Mouse (Mus musculus) liver, adult 2 months (tissue): ENCODE results near the gene Foxp1. TPM values are rescaled to one million over a fixed set of nuclear protein-coding genes. Genes with fewer than 3 reads are reported as not detected.

Experiments used
- DNase-seq: peaks from one replicate; pipeline ENCODE4 v3.0.0-alpha.2; 2011; ENCODE audit warnings: low read depth, low spot score; ENCODE audit errors: extremely low read depth
- H3K27ac ChIP-seq: fragments of 200-500 bp; replicated peaks from 2 replicates; pipeline ENCODE4 v1.5.1; 2012; ENCODE audit warnings: low read depth, mild to moderate bottlenecking, control low read depth, inconsistent platforms, low read length; ENCODE audit not compliant: insufficient read depth
- H3K27me3 ChIP-seq: fragments of 200-500 bp; 2 replicates; pipeline ENCODE4 v1.6.1; 2012; ENCODE audit warnings: mild to moderate bottlenecking, moderate library complexity, low read length, inconsistent platforms; ENCODE audit not compliant: control insufficient read depth, insufficient read depth
- H3K36me3 ChIP-seq: fragments of 200-500 bp; 2 replicates; pipeline ENCODE4 v1.6.1; 2012; ENCODE audit warnings: low read length, inconsistent platforms; ENCODE audit not compliant: control insufficient read depth, insufficient read depth
- H3K4me1 ChIP-seq: fragments of 200-500 bp; 2 replicates; pipeline ENCODE4 v1.6.1; 2011; ENCODE audit warnings: low read length; ENCODE audit not compliant: control insufficient read depth, insufficient read depth
- H3K4me3 ChIP-seq: fragments of 200-500 bp; 2 replicates; pipeline ENCODE4 v1.5.1; 2011; ENCODE audit warnings: low read depth, mild to moderate bottlenecking, control low read depth, low read length, moderate library complexity; ENCODE audit not compliant: insufficient read depth
- H3K79me2 ChIP-seq: fragments of 200-500 bp; 2 replicates; pipeline ENCODE4 v1.6.1; 2012; ENCODE audit warnings: inconsistent platforms, mild to moderate bottlenecking, low read length, moderate library complexity; ENCODE audit not compliant: control insufficient read depth, insufficient read depth
- H3K9ac ChIP-seq: fragments of 200-500 bp; 2 replicates; pipeline ENCODE4 v1.6.1; 2012; ENCODE audit warnings: low read depth, mild to moderate bottlenecking, control low read depth, inconsistent platforms, low read length
- CTCF ChIP-seq: fragments of 200-500 bp; IDR thresholded peaks from 2 replicates; pipeline ENCODE4 v1.5.1; 2011; ENCODE audit warnings: low read depth, low read length, control low read depth
- POLR2A ChIP-seq: fragments of 200-500 bp; IDR thresholded peaks from 2 replicates; pipeline ENCODE4 v1.6.1; 2011; ENCODE audit warnings: low read length, control low read depth; ENCODE audit not compliant: insufficient read depth; ENCODE audit errors: extremely low read depth
- WGBS: fragments of 180-500 bp; shearing (Covaris S2); methylation state at CpG from one replicate; pipeline ENCODE4 v1.1.7; 2018; 5-methylcytosine and 5-hydroxymethylcytosine counted together
- polyA plus RNA-seq: library from polyadenylated mRNA; depleted of rRNA; stranded (reverse); fragments of >200 nt; gene quantifications from 2 replicates; pipeline ENCODE4 v1.2.3, GENCODE M21; 2012
- total RNA-seq: library from RNA; depleted of rRNA; stranded (reverse); fragments of >200 nt; gene quantifications from 2 replicates; pipeline ENCODE4 v1.2.3, GENCODE M21; 2014

Gene Foxp1
- total and polyA plus RNA-seq, 2 experiments = 22.7 to 24.8 TPM

GRCm38 (mm10) chr6:99310171-99310500 is 212.4 kb downstream of the Foxp1 start:
- no peak overlapping the region for H3K4me3 ChIP-seq
- no peaks in the 10 kb centered on the region for H3K4me1 ChIP-seq
- WGBS = 96% methylated on average over 3 of the region's 3 CpGs
- DNase-seq = no peak
- TF ChIP-seq POLR2A (no peak), CTCF (no peak)
- no peaks in the 10 kb centered on the region for H3K27me3 ChIP-seq
- H3K27ac ChIP-seq = no peak overlapping the region
- H3K79me2 ChIP-seq = peaks cover 4% of the 10 kb centered on the region; the same call in 1 of the 2 replicates
- no peak overlapping the region for H3K9ac ChIP-seq
- peaks cover 5% of the 10 kb centered on the region; the same call in 1 of the 2 replicates for H3K36me3 ChIP-seq

DNA sequence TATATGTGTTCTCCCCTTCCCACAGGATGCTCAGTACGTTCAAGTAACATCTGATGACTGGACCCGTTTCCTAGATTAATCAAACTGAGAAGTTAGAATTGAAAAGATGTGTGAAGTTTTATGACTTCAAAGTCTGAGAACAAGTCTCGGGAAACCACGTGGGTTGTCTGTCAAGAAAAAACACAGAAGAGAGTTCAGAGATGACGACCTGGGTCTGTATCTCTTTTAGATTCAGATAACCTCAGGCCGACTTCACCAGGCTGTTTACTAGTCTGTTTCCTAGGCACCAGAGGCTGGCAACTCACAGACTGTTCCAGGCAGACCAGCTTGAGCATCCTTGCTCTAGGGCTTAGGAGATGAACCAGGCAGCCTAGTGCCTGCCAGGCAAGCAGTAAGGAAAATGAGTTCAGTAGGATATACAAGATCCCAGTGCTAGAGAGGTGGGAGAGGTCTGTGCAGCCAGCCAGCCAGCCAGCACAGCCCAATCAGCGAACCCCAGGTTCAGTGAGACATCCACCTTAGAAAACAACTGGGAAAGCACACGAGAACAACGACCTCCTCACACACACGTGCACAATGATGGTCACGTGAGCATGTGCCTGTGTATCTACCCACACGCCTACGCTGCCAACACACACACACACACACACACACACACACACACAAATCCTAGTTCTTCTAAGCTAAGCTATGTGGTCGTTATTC is 212.9 kb downstream of the Foxp1 start:
- DNase-seq = no peak
- no peaks in the 10 kb centered on the region for H3K27me3 ChIP-seq
- peaks cover 4% of the 10 kb centered on the region; the same call in 1 of the 2 replicates for H3K79me2 ChIP-seq
- H3K4me3 ChIP-seq = no peak overlapping the region
- TF ChIP-seq CTCF (no peak), POLR2A (no peak)
- H3K36me3 ChIP-seq = peaks cover 5% of the 10 kb centered on the region; the same call in 1 of the 2 replicates
- WGBS = 77% methylated on average over 14 of the region's 14 CpGs
- H3K9ac ChIP-seq = no peak overlapping the region
- no peak overlapping the region for H3K27ac ChIP-seq
- H3K4me1 ChIP-seq = no peaks in the 10 kb centered on the region

DNA sequence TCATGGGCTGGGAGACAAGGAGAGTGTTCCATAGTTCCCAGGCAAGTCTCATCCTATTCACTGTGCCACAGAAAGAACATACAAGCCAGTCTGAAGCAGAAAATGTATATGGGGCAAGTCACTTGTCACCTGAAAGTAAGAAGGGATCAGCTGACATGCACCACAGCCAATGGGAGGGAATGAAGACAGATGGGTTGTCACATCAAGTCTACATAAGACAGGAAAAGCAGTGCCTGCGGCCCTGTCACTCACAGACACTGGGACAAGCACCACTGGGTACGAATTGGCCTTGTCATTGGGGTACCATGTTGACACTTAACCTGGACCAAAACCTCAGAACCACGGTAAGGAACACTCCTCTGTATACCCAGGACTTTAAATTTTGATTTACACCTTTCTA is 216.8 kb downstream of the Foxp1 start:
- Histone ChIP-seq H3K4me1 (peaks cover 18% of the 10 kb centered on the region), H3K27ac (no peak overlapping the region), H3K36me3 (peaks cover 5% of the 10 kb centered on the region; the same call in 1 of the 2 replicates), H3K4me3 (no peak overlapping the region), H3K27me3 (no peaks in the 10 kb centered on the region), H3K9ac (no peak overlapping the region), H3K79me2 (no peaks in the 10 kb centered on the region)
- DNase-seq = no peak
- WGBS = 90% methylated on average over 3 of the region's 3 CpGs
- TF ChIP-seq CTCF (no peak), POLR2A (no peak)

GRCm38 (mm10) chr6:99305236-99305635 is 217.3 kb downstream of the Foxp1 start:
- DNase-seq = no peak
- no peak for TF ChIP-seq CTCF
- TF ChIP-seq POLR2A = no peak
- Histone ChIP-seq H3K27me3 (no peaks in the 10 kb centered on the region), H3K79me2 (no peaks in the 10 kb centered on the region; the same call in 1 of the 2 replicates), H3K27ac (no peak overlapping the region), H3K36me3 (peaks cover 5% of the 10 kb centered on the region; the same call in 1 of the 2 replicates), H3K4me3 (no peak overlapping the region), H3K4me1 (peaks cover 18% of the 10 kb centered on the region), H3K9ac (no peak overlapping the region)
- 93% methylated on average over 3 of the region's 3 CpGs for WGBS

DNA sequence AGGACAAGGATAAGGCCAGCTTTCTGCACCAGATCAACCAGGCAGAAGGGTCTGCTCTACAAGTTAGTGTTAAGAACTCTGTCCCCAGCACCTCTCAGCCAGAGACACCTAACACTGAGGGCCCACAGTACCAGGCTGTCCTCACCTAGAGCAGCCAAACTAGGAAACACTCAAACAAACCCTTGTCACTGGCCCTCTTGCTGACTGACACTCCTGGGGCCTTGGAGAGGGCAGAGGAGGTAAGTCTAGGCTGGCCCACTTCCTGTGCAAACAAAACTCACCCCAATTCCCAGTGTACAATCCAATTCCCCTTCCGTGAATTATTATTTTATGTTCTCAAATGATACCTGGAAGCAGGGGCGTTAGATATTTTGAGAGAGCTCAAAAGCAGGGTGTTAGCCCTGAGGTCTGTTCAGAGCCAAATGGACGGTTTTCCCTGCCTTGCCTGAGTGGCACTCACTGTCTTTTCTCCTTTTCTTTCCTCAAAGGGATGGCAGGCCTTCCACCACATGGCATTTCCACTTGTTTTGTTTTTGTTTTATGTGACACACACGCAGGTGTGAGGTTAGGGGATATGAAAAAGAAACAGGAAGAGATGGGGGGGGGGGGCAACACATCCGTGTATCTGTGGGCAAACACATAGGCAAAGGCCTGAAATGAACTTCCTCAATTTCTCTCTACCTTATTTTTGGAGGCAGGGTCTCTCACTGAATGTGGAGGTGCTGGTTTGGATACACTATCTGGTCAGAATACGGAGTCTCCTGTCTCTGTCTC is 219.7 kb downstream of the Foxp1 start:
- Histone ChIP-seq H3K36me3 (peaks cover 3% of the 10 kb centered on the region; the same call in 1 of the 2 replicates), H3K4me1 (peaks cover 18% of the 10 kb centered on the region), H3K9ac (0 out of 2 replicates have a peak overlapping the region, but pooled peaks have one; percentile 1), H3K27ac (peak overlapping the region; percentile 85), H3K79me2 (peaks cover 5% of the 10 kb centered on the region; the same call in 1 of the 2 replicates), H3K4me3 (no peak overlapping the region), H3K27me3 (no peaks in the 10 kb centered on the region)
- peak; percentile 61 for DNase-seq
- WGBS = 45% methylated on average over 6 of the region's 6 CpGs
- no peak for TF ChIP-seq CTCF
- no peak for TF ChIP-seq POLR2A
